Mouse (Mus musculus) retina, postnatal 7 days (tissue): ENCODE measurements around the gene Kndc1.

ENCODE experiments used
- DNase-seq: peaks from one replicate; pipeline ENCODE4 v3.0.0-alpha.2; 2012; ENCODE audit warnings: low read depth, low spot score

Gene Kndc1

DNA sequence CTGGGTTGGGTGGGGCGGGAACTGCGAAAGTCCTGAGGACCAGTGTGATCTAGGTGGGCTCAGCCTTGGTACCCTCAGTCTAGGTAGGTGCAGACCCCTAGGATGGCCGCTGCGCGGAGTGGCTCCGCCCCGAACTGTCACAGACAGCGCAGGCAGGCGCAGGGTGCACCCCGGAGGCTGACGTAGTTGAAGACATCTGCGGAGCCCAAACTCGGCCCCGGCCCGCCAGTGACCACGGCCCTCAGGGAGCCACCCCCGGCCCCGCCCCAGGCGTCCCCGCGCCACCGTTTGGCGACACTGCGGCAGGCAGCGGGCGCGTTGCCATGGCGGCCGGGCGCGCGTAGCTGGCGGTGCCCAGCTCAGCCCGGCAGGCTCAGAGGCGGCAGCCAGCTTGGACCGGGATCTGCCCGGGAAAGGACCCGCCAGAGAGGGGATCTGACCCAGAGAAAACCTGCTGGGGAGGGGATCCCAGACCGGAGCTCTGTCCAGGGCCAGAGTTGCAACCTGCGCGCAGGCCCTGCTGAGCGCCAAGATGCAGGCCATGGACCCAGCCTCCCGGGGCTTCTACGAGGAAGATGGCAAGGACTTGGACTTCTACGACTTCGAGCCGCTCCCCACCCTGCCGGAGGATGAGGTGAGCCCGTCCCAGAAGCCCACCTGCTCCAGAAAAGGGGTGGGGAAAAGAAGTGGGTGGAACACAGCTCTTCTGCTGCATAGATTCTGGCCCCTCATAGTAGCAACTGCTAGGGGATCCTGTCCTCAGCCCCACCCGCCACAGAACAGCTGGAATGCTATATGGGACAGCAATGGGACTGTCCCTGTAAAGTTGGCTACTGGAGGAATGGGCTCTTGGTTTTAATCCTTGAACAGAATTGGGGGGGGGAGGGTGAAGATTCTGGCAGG is at the start of gene Kndc1:
Gene Kndc1, plus strand, starts transcription at position 42 of the 903 bp plus-strand sequence.
- DNase-seq, result no peak

DNA sequence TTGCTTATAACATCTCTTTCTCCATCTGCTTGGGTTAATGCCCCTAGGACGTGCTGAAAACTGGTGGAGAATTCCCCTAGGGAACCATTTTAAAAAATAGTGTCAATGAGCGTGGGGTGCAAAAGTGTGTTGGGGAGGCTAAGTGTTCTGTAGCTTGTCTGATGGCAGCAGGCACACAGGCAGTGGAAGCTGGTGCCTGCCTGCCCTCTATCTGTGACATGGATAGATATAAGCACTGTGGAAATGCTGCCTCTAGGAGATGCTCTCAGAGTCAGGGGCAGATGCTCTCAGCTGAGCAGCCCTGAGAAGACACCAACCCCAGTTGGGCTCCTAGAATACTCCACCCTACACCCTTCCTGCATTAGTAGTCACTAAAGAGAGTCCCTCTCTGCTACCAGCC is 49.4 kb upstream of the Kndc1 start:
- DNase-seq, result no peak

DNA sequence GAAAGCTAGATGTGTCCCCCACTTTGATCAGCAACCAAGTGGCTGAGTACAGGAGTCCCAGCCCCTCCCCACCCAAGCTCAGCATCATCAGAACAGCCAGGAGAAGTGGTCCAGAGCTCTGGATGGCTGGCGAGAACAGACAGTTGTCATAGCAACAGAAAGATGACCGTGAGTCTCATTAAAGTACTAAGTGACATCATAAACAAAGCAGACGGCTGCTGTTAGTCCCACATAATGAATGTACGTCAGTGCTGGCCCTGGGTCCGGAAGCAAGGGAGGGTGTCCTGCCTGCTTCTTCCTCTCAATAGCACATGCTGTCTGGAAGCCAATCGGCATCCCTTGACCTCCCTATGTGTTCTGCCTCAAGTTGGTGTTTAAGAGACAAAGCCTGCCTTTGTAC is 44.3 kb upstream of the Kndc1 start:
- DNase-seq, result no peak

DNA sequence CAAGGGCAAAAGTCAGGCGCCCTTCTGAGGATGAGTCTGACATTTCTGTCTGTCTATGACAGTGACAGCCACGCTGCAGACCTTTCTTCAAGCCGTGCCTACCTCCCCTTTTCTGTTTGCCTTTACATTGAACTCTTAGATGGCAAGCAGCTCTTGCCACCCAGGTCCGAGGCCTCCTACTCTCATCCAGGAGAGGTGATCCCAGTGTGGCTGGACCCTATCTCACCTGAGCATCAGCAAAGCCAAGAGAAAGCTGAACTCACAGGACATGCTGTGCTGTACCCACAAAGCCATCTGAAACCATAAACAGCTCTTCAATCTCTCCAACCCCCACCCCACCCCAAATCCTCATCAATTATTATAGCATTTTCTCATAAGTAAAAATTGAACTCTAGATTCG is 43.8 kb upstream of the Kndc1 start:
- no peak for DNase-seq

DNA sequence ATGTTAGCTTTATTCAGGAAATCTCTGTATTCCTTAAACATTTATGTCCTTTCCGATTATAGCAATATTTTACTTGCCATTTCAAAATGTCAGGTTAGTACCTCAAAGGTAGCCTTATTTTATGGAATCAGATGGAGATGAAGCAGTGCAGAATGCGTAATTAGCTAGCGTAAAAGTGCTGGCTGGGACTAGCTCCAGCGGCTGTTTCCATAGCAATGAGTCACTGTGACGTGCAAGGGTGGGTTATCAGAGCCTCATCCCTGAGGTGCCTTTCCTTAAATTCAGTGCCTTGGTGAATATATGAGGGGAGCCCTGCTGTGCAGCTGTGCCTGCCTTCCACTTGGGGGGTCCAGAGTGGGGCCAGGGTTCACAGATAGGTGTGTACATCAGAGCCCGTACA is 43.4 kb upstream of the Kndc1 start:
- DNase-seq, result no peak

DNA sequence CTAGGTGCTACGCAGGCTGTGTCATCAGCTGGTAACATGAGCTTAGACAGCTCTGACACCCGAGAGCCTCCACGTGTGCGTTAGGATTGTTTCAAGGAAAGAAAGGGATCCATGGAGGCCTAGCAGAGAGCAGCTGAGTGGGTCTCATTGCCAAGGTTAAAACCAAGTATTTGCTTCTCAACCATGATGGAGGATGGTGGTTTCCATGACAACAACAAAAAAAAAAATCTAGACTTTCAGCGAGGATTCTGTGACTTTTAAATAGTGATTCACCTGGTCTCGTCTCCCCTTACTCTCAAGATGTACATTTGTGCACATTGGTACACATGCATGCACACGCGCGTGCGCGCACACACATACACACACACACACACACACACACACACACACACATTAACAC is 39.2 kb upstream of the Kndc1 start:
- DNase-seq, result no peak

DNA sequence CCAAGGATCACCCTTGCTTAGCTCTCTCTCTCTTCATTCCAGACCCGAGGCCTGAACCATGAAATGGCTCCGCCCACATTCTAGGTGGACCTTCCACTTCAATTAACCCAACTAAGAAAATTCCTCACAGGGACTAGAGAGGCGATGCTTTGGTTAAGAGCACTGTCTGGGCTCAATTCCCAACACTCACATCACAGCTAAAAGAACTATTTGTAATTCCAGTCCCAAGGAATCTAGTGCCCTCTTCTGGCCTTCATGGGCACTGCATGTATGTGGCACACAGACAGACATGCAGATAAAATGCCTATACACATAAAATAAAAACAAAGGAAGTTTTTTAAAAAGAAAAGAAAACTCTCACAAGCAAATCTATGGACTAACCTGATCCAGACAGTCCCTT is 33.1 kb upstream of the Kndc1 start:
- peak; percentile 36 for DNase-seq

DNA sequence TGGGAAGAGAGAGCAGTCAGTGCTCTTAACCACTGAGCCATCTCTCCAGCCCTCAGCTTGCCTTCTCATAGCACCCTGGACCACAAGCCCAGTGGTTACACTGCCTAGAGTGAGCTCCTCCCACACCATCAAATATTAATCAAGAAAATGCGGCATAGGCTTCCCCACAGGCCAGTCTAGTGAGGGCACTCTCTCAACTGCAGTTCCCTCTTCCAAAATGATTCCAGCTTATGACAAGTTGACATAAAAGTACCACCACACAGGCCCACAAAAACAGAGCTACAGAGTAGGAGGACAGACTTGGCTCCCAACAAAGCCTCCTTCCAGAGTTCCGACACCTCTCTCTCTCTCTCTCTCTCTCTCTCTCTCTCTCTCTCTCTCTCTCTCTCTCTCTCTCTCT is 31.4 kb upstream of the Kndc1 start:
- DNase-seq, result no peak

DNA sequence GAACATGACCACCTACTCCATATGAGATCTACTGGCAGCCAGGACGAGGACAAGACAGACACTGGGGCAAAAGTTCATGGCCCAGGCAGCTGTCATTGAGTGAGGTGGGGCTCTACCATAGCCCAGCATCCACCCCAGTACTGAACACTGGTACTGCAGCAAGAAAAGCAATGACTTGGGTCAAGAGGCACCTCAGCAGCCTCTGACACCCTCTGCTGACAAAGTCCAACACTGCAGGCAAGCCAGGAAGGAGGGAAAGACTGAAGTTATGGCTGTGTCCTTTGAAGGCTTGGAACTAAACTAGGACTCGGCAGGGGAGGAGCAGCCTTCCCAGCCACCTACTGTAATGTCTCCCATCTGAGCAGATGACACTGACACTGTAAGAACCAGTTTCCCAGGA is 30.2 kb upstream of the Kndc1 start:
- DNase-seq, result no peak

DNA sequence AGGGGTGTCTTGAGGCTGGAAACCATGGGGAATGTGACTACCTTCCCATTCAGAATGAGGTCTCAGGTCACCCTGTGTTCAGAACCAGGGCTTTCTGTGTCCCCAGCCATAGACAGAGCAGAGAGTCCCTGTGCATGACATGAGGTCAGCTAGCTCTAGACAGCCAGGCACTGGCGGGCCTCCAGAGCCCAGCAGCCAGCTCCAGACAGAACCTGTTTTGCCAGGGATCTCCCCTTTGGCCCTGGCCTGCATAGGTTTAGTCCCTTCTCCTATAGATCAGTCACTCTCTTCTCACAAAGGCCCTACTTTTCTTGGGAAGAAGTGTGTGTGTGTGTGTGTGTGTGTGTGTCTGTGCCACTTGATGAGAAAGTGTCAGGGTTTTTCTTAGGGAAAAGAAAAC is 29.6 kb upstream of the Kndc1 start:
- no peak for DNase-seq

DNA sequence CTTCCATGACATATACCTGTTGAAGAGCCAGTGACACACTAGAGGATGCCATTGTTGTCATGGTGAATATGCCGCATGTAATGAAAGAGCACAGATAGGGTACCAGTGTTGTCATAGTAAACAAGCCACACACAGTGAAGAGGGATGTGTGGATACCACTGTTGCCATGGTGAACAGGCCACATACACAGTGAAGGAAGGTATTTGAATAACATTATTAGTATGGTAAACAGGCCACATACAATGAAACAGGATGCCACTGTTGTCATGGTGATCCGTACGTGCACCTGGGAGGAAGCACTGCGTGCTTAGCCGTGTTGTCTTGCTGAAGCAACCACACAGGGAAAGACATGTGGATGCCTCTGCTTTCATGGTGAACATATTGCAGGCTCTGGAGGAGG is 23.5 kb upstream of the Kndc1 start:
- no peak for DNase-seq

DNA sequence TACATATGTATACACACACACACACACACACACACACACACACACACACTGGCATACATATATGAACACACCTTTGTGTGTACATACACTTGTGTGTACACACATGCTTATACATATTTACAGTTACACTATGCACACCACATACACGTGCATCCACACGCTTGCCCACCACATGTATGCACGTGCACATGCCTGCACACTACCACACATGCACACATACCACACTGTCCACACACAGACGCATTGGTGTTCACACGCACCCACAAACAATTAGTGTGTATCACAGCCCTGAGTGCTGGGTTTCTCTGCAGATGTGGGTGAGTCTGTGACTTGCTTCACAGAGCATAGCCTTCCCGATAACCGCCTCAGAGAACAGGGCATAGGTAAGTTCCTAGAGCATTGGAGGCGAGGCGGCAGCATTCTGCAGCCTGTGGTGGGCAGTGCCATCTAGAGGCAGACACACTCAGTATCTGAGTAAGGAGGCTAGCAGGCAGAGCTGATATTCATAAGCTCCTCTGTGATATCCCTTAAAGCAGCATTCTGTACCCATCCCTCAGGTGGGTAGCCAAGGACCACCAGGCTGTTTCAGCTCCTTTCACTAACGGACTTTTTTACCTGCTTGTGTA is 17.2 kb upstream of the Kndc1 start:
- DNase-seq, result no peak

DNA sequence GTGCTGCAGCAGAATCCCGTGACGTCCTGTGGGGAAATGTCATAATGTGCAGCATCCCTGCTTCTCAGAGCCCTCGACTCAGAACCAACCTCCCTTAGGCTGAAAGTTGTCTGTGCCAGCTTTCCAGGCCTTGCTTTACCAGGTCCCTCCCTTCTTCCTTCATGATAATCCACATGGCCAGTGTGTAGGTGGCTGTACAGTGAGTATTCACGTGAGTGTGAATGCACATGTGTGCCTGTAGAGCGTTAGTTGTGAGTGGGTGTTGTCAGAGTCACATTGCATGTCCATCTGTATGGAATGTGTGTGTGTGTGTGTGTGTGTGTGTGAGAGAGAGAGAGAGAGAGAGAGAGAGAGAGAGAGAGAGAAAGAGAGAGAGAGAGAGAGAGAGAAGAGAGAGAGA is 16.4 kb upstream of the Kndc1 start:
- no peak for DNase-seq

DNA sequence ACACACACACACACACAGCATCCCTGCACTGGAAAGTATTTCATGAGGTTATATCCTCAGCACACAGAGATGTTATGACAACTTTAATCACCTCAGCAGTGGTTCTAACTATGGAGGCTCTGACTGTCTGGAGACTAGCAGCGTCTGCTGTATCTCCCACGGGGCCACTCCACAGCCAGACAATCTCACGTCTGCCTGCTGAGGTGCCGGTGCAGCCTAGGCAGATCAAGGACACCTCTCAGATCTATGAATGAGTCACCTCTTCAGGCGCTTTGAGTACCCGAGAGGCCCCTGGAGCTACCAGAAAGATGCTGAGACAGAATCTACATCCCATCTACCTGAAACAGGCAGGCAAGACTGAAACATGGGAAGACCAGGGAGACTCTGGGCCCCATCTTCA is 15.9 kb upstream of the Kndc1 start:
- DNase-seq, result no peak

DNA sequence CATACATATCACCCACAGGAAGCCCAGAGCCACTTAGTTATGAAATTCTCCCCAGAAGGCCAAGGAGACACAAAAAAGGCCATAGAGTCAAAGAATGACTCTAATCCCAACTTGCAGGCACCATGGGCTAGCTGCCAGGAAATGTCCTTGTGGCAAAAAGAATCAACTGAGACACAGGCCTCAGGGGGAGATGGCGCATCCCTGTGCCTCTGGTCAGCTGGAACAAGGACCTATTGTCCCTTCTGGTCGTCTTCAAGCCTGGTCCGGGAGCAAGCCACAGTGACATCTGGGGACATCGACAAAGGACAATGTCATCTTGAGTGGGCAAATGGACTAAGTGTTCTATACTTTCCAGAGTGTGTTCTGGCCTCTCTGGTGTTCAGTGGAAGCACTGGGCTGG is 11.0 kb upstream of the Kndc1 start:
- no peak for DNase-seq

DNA sequence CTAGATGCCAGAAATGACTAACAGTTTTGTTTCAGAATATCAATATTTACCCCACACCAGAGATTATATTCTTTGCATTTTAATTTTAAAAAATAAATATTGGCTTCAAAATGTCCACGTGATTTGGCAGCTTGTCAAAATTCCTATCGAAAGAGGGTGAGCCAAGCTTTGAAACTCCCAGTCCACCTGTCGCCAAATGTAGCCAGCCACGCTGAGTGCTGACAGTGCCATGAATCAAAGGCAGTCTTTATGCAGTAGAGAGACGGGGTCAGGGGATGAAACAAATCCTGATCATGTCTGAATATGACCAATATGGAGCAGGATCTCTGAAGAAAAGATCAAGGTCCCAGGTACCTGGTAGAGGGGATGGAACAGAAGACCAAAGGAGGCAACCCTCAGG is 2.7 kb upstream of the Kndc1 start:
- no peak for DNase-seq

DNA sequence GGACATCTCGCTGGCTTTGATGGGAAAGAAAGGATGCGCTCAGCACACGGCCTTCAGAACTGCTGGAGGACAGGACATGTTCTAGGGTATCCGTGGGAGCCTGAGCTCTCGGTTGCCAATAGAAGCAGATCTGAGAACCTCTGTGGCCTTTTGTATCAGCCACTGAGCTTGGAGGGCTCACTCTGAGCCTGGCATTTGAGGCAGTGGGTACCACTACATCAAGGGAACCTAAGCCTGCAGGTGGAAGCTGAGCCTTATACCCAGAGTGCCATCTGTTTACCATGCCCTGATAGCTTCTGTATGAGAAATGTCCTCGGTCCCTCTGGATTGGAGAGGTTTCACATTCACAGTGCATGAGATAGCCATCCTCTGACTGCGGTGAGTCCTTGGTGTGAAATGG is 1.8 kb downstream of the Kndc1 start:
- no peak for DNase-seq

DNA sequence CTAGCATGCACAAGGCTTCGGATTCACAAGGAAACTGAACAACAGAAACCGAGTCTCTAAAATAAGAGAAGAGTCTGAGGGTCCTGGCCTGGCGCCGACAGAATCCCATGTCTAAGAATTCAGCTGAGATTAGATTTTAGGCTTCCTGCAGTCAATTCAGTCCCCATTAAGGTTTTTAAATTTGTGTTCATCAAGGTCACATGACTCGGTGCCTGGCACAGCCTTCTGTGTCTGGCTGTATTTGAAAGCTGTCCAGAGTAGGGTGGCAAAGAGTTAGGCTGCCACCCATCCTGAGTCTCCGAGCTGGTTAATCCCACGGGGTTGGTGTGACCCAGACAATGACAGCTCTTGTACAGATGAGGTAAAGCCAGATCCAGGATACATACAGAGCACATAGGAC is 2.3 kb downstream of the Kndc1 start:
- DNase-seq, result no peak

DNA sequence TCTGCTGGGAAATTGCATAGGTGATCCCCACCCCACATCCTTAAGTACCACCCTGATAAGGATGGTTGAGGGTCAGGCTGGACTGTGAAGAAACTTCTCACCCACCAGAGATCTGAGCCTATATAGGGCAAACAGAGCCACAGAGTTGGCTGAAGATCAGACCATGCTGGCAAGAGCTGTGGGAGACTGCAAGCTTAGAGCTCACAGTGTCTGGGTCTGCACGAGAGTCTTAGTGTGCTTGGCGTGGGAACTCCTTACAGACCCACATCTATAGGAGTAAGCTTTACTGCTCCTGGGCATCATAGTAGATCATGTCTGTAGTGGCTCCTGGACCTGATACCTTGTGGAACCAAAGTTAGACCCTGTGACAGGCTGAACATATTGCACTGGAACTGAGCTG is 4.1 kb downstream of the Kndc1 start:
- DNase-seq, result no peak

DNA sequence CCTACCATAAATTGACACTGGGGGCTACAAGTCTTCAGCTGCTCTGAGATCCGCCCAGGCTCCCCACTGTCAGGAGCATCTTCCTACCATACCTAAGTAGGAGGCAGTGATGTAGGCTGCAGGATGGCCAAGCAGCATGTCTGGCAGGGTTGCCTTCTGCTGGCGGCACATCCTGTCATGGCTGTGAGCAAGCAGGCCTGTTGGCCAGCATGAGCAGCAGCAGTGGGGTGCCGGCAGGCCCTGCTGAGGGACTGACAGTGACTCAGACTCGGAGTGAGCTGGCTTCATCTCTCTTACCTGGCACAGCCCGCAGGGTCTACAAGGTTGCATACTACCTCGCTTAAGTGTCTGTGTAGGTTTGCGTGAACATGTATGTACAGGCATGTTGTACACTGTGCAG is 5.0 kb downstream of the Kndc1 start:
- no peak for DNase-seq

DNA sequence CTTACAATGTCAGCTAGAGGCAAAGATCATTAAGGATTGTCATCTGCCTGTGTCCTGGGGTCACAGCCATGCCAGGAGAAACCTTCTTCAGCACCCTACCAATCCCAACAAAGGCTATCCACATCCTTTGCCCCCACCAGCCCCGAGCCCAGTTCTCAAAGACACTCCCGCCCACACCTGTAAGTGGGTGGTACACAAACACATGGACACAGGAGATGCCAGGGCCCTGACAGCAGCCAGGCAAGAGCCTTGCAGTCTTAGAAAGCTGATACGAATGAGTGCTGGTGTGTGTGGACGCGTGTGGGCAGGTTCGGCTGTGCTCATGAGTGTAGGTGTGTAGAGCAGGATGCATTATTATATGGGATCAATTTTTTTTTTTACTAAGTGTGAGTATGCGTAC is 6.0 kb downstream of the Kndc1 start:
- no peak for DNase-seq

DNA sequence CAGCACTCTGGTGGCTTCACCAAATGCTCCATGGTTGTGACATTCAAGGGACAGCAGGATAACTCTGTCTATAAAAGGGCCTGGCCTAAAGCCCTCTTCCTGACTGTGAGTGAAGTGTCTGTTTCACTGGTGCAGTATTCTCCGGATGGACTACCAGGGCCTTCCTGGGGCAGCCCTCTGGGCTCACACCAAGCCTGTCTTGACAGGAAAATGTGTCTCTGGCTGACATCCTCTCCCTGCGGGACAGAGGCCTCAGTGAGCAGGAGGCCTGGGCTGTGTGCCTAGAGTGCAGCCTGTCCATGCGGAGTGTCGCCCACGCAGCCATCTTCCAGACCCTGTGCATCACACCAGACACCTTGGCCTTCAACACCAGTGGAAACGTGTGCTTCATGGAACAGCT is 6.4 kb downstream of the Kndc1 start:
- no peak for DNase-seq

DNA sequence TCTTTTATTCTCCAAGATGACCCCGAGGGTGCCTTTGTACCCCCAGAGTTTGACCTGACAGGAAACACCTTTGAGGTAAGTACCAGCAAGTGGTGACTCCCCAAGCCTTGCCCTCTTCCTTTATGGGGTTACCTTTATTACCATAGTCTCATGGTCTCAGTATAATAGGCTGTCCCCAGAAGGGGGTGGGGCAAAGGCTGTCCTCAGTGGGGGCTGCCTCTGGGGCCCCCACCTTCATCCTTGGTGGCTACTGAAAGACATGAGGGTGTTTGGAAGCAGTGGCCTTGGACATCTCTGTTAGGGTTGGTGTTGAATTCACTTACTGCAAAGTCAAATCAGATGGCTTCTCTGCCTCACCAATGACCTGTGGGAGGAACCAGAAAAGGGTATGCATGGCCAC is 7.5 kb downstream of the Kndc1 start:
- no peak for DNase-seq
